Mouse (Mus musculus): ENCODE measurements around the gene Xrcc6.

Gene Xrcc6

DNA sequence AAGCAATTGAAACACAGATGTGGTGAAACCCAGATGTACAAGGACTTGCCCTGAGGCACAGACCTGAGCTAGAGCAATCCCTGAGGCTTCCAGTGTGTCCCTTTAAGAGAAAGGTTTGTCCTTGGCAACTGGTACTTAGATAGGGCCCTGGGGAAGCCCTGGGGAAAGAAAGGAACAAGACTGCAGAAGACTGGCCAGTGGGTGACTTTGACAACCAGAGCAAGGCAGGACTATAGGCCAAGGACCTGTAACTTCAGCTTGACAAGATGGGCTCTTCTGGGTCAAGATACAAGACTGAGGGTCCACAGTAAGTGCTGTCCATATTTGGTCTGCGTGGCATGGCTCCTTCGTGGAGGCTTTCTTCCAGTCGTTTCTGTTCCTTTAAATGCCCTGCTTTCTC is at the start of gene Xrcc6:
Gene Xrcc6 (plus strand): TSS at position 190 of the 400 bp plus-strand sequence.
- DNase-seq = peak; percentile 7

DNA sequence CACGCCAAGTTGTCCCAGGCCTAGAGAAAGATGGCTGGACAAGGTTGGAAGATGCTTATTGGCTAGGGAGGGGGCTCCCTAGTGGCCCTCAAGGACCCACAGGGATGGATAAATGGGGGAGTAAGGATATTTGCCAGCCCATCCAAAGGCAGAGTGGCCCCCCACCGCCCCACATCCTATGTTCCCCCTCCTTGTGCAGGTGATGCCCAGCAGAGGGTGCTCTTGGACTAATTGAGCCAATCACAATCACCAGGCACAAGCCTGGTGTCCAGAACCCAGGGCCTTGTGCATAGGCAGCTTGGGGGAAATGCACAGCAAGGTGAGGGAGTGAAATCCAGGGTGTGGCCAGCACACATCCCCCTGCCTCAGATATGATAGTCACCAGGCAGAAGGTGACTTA is 49.4 kb upstream of the Xrcc6 start:
- peak; percentile 74 for DNase-seq

DNA sequence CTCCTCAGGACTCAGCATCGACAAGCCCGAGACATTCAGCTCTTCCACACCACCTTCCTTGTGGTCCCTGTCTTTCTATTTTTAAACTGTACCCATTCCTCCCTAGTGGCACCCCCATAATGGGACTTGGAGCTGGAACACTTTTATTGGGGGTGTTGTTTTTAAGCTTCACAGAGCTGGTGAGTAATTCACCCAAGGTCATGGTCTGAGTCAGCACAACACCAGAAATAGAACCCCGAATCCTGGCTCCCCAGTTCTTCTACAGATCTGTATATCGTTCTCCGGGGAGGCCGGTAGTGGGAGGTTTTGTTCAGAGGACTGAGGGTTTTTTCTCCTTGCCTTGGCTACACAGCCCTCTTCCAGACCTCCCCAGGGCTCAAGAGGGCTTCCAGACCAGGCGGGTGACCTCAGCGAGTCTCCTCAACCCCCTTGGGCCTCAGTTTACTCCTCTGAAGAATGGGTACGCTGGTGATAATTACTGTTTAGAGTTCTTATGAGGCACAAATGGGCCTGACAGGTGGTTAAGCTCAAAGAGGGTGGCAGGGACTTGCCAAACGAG is 48.4 kb upstream of the Xrcc6 start:
- DNase-seq = no peak

DNA sequence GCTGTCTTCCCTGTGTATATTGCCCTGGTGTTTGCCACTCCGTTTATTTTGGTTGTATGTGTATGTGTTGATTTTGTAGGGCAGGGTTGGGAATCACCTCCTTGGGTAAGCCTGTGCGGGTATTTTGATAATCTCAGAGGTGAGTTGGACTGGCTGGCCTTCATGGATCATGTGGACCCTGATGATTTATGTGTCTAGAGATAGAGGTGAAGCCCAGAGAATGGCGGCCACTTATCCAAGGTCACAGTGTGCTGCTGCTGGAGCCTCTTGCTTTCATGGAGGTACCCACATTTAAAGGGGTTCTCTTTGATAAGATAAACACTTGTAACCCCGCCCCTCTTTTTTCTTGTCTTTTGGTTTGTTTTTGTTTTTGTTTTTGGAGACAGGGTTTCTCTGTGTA is 47.9 kb upstream of the Xrcc6 start:
- DNase-seq = no peak

DNA sequence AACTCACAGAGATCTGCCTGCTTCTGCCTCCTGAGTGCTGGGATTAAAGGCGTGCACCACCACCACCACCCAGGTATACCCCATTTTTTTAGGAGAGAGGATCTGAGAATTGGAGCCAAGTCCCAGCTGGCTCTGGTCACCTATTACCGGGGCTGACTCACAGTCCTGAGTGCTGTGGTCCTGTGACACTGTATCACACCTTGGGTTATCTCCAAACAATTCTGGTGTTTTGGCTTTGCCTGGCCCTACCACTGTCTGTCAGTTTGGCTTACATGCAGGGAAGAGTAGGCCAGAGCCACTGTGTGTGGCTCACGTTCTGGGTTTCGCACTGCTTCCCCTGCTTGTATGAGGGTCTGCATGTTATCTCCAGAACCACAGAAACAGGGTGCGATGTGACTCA is 47.4 kb upstream of the Xrcc6 start:
- DNase-seq = no peak

DNA sequence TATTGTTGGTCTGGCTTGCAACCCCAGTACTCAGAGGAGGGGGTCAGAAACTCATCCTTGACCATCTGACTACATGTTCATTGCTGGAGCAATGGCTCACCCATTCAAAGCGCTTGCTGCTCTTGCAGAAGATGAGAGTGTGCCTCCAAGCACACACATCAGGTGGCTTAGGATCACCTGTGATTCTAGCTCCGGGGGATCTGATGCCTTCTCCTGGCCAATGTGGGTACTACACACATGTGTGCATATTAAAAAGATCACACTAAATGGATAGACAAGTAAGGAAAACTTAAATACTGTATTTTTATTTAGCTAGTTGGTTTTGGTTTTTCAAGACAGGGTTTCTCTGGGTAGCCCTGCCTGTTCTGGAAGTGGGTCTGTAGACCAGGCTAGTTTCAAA is 46.6 kb upstream of the Xrcc6 start:
- DNase-seq = no peak

DNA sequence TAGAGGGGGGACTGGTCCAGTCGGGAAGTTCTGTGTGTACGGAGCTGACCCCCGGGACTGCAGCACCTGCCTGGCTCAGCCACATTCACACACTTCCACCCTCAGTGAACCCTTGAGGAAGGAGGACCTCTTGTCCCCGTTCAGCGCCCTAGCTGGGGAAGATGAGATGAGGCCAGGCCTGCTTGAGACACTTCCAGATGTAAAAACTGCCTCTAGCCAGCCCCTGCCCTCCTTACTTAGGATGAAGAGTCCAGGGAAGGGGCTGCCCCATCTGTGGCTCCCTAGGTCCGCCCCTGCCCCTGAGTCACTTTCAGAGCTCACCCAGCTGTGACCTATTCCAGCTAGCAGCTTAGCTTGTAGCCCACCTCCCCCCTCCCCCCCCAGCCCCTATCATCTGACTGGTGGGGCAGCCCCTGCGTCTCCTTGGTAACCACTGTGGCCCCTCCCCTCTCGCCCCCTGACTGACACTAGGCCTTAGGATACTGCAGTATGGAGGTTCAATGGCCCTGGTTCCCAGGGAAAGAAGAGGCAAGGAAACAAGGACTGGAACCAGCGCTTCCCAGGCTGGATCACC is 44.4 kb upstream of the Xrcc6 start:
- peak; percentile 84 for DNase-seq

DNA sequence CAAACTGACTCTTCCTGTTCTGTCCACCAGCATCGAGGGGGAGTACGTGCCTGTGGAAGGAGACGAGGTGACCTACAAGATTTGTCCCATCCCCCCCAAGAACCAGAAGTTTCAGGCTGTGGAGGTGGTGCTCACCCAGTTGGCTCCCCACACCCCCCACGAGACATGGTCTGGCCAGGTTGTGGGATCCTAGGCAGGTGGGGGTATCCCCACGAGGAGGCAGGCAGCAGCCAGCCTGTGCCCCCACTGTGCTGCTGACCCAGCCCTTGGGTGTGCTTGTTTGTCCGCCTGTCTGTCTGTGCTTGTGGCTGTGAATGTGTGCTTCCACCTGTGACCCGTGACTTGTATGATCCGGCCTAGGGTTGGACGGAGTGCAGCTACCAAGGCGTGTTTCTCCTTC is 38.6 kb upstream of the Xrcc6 start:
- DNase-seq = no peak

DNA sequence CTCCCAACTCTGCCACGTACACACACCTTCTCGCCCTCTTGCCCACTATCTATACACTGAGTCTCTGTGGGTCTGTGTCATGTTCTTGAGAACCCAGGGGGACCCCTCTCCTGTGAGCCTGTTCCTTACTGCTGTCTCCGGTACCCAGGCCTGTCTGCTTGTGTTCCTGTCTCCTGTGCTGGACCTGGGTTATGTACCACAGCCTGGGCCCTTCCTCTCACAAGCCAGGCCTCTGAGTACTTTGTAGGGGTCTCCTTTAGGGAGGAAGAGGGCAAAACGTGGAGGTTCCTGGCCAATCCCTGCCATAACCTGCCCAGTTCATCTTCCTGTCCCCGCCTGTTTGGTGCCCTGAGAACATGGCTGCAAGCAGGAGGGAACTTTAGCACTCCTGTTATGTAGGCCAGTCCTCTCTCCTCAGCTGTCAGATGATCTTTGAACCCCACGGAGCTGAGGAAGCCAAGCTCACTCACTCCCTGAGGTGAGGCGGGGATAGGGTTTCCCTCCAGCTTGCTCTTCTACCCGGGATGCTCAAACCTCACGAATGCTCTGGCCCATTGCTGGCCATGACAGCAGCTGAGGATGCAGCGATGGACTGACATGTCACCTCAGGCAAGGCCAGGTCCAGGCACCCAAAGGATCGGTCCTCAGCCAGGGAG is 38.0 kb upstream of the Xrcc6 start:
- no peak for DNase-seq

DNA sequence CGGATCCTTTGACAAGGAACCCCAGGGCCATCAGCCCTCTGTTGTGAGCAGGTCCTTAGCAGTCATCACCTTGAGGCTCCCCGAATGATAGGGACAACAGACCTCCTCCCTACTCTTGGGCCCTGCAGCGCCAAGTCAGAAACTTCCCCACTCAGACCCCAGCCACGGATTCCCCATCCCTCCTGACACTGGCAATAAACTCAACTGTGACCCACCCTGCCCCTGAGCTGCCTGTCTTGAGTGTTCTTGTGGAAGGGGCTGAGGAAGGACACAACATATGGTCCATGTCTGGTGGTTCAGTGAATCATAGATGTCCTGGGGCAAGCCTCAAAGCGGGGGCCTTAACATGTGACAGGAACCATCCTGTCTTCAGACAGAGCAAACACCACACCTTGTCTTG is 36.9 kb upstream of the Xrcc6 start:
- DNase-seq = no peak

DNA sequence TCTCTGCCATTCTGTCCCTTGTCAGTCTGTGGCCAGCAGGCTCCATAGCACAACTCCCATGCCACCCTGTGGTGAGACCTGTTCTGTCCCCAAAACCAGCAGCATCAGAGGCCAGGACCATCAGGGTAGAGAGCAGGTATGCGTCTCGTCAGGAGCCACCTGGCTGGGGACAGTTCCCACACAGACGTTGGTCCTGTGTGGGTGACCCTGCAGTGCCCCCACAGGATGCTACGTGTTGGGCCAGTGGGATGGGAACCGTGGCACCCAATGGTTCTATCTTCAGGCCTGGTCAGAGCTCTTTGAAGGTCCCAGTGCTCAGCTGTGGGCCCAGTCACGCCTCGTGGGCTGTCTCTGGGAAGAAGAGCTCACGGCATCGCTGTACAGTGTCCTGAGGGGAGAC is 36.5 kb upstream of the Xrcc6 start:
- DNase-seq = no peak

DNA sequence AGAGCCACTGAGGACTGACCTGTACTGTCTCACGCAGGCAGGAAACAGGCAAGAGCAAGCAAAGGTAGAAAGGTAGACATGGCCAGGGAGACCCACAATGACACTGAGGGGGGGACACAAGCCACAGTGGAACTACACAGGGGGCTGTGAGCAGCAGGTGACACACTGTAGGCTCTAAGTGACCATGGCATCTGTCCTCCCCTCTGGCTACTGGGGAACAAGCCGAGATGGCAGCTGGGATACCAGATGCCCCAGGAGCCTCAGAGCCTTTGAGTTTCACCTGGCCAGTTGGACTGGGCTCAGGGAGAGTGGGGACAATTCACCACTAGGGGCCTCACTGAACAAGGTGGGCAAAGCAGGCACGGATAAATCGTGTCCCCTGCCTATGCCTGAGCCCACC is 35.3 kb upstream of the Xrcc6 start:
- DNase-seq = no peak

DNA sequence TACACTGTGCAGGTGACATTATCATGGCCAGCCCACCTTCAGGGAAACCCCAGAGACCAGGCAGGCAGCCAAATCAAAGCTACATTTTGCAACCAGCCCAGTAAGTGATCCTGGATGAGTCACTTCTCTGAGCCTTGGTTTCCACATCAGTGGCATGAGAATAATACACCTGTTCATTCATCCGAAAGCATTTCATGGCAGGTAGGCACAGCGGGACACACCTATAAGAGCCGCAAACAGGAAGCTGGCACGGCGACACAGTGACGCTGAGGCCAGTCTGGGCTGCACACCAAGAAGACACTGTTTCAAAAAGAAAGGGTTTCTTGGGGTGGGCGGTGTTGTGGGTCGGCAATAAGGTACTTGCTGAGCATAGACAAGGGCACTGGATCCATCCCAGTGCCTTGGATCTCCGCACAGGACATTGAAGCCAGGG is 33.5 kb upstream of the Xrcc6 start:
- no peak for DNase-seq

DNA sequence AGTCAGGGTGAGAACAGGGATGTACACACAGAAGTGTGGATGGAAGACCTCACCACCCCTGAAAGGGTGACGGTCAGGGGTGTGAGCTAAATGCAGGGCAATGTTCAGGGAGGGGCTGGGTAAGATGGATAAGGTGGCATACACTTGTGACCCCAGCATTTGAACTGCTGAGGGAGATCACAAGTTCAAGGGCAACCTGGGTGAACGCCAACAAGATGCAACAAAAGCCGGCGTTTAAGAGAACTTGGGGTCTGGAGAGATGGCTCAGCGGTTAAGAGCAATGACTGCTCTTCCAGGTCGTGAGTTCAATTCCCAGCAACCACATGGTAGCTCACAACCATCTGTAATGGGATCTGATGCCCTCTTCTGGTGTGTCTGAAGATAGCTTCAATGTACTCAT is 32.9 kb upstream of the Xrcc6 start:
- DNase-seq = no peak

DNA sequence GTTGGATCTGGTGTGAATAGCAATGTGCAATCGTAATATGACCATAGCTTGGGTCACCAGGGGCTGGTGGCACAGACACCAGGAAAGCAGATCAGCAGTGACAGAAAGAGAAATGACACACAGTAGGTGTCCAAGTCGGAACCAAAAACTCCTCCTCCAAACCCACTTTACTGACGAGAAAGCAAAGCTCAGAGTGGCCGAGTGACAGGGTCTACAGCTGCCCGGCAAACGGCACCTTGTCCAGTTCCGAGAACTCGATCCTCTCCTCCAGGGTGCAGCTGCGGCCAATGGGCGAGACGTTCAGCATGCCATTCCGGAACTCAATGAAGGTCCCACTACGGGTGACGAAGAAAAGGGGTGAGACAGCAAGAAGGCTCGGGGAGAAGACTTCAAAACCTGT is 32.2 kb upstream of the Xrcc6 start:
- no peak for DNase-seq

DNA sequence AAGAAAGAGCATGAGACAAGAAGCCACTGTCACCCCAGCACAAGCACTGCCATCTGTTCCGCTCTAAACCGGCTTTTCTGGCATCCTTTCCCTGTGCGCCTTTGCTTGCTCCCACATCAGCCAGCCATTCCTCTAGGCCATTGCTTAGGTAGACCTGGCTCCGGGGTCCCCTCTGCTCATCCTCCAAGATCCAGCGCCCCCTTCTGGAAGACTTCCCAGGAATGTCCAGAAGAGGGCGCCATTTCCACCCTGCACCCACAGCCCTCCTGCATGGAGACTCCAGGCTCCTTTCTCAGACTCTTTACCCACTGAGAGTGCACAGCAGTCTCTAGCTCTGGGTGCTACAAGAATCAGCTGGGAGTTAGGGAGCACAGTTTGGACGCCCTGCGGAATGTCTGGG is 31.2 kb upstream of the Xrcc6 start:
- peak; percentile 81 for DNase-seq

DNA sequence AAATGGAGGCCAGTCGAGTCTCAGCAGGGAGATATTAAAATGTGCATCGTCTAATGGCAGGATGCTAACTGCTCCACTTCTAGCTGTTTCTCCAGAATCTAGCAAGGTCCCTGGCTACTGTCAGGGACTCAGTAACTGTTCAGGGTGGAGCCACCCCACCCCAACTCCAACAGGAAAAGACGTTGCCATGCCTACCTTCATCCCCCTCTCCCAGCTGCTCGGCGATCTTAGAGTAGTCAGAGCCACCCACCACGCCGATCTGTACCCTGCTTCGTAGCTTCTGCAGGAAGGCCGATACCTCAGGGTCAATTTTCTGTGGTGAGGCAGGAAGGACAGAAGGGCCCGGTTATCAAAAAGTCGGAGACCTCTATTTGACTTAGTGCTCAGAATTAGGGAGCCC is 30.0 kb upstream of the Xrcc6 start:
- no peak for DNase-seq

DNA sequence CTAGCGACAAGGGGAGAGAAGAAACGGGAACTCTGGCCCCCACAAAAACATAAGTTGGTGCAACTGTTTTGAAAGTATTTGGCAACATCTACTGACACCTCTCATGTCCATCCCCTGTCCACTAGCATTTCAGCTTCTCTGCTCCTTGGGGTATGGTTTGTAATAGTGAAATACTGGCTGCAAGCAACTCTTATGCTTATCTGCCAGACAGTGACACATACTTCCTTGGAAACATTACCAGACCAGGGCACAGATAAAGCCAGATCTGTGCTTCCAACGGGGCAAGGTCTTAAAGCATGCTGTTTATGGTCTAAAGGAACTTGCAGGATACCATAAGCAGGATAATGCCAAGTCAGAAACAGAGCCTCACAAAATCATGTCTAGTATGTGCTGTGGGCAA is 28.7 kb upstream of the Xrcc6 start:
- no peak for DNase-seq

DNA sequence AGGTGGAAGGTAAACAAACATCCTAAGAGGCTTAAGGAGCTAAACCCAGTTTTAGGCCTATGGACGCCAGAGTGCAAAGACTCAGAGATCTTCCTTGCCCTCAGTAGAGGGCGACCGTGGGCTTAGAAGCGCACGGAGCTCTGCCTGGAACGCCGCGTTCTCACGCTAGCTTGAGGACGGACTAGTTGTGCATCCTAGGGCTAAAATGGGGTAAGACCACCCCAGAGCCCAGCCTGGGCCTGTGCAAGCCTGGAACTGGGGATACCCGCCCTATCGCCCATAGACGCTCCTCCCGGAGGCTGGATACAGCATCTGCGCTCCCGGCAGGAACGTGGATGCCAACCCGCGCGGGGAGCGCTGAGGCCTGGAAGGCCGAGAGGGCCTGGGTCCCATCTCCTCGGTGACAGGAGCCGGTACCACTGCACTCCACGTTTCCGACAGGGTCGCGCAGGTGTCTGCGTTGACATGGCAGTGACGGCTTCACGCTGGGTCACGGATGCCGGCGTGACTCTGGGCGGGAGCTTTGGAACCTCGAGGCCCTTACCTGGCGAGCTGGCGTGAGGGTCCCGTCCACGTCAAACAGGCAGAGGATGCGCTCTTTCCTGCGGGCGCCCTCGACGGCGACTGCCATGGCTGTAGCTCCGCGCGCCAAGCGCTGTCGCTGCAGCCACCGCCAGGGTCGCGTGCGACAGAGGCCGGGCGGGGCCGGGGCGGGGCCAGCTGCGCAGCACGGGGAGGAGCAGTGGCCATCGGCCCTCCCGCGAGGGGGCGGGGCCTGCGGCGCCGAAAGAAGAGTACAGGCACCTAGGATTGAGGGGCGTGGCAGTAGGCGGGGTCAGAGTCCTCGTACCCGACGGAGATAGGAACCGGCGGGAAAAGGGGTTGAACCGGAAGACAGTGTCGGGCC is 27.2 kb upstream of the Xrcc6 start, which contains the start of gene Pmm1:
Gene Pmm1 (minus strand): TSS at position 760 of the 907 bp plus-strand sequence.
- peak; percentile 98 for DNase-seq

DNA sequence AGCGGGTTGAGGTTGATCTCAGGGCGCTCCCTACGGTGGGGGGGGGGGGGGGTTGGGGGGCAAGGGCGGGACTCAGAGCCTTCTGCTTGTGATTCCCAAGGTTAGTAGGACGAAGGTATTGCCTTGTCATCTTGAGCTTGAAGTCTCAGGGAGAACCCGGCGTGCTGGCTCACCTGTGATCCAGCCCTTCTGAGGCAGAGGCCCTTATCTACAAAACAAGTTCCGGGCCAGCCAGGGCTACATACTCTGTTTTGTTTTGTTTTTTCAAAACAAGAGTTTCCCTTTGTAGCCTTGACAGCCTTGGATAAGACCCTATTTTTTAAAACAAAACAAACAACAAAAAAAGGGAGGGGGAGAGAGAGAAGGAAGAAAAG is 26.6 kb upstream of the Xrcc6 start:
- DNase-seq = no peak

DNA sequence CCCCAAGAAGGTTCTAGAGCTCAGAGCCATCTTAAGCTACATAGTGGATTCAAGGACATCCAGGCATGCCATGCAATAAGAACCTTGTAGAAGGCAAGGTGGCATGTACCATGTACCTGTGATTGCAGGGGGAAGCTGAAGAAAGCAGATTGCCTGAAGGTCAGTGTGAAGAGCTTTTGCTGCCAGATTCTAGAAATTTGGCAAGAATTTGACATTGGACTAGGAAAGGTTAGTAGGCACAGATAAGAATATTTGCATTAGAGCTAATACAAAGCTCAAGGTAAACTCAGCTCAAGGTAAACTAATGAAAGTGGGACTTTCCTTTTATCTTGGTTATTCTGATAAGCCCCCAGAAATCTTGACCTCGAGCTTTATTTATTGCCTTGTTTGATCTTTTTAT is 23.4 kb upstream of the Xrcc6 start:
- DNase-seq = no peak

DNA sequence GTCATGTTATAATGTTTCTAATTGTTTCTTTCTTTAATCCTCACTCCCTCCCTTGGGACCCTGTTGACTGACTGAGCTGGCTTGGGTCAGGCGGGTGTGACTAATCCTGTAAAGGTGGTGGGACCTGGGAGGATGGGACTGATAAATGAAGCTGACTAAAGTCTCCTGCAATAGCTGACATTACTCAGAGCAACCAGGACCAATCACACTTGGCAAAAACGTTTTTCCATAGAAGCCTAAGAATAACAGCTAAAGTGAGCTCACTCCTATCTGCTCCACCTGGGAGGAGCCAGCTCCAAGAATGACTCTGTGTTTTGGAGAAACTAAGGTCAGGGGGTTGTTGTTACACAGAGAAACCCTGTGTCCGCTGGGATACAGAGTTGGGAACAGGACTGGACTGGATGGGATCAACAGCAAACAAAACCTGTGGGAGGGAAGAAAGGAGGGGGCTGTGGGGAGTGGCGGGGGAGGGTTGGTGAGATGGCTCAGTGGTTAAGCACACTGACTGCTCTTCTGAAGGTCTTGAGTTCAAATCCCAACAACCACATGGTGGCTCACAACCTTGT is 22.6 kb upstream of the Xrcc6 start:
- no peak for DNase-seq

DNA sequence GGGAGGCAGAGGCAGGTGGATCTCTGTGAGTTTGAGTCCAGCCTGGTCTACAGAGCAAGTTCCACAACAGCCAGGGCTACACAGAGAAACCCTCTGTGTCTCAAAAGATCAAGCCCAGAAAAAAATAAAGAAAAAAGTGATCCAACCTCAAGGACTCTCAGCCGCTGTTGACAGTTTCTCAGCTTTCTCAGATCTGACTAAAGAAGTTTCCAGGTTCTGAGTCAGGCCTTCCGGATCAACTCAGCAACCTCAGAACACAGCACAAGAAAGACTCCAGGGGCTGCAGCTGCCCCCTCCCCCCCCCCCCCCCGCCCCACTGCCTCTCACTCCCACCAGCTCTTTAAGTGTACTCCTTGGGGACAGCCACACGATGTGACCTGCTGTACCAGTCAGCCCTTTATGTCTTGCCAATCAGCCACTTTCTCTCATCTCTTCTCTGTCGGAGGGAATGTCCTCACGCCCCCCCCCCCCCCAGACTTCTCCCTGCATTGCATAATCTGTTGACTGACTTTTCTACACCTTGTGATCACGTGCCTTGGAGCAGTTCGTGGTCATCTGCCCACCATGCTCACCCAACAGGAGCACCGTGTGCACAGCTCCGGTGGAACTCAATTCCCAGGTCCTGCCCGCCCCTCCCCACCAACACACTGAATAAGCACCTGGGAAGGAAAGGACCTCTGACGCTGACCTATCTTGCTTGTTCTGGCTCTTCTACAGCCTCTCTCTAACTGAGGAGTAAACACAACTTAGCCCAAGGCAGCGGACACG is 21.4 kb upstream of the Xrcc6 start:
- DNase-seq = no peak
